Mouse (Mus musculus) kidney, embryonic 16.5 days (tissue): ENCODE measurements around the gene Ugt1a10. TPM values are rescaled to one million over a fixed set of nuclear protein-coding genes. Genes with fewer than 3 reads are reported as not detected.
"Not testable (repeated sequence)": the region's sequence is repeated elsewhere in the genome, so short reads cannot be mapped to it uniquely, and the experiment has no call there.

Experiments used
- ATAC-seq: fragments of 200-750 bp; cut with Nextera tagmentation; 2 replicates; pipeline ENCODE4 v1.8.0; 2017; ENCODE audit warnings: moderate TSS enrichment; ENCODE audit not compliant: low FRiP score, low TSS enrichment
- H3K27ac ChIP-seq: fragments of 300-500 bp; sonication (generic); 2 replicates; pipeline ENCODE4 v1.5.1; 2014; ENCODE audit warnings: low read length
- H3K27me3 ChIP-seq: fragments of 300-500 bp; sonication (generic); 2 replicates; pipeline ENCODE4 v1.6.1; 2014; ENCODE audit warnings: low read length, control low read depth, mixed read lengths; ENCODE audit not compliant: insufficient read depth
- H3K36me3 ChIP-seq: fragments of 300-500 bp; sonication (generic); 2 replicates; pipeline ENCODE4 v1.6.1; 2014; ENCODE audit warnings: low read length, control low read depth, mixed read lengths; ENCODE audit not compliant: insufficient read depth
- H3K4me1 ChIP-seq: fragments of 300-500 bp; sonication (generic); 2 replicates; pipeline ENCODE4 v1.6.1; 2014; ENCODE audit warnings: low read length, control low read depth, mixed read lengths; ENCODE audit not compliant: insufficient read depth
- H3K4me2 ChIP-seq: fragments of 300-500 bp; sonication (generic); replicated peaks from 2 replicates; pipeline ENCODE4 v1.6.1; 2014; ENCODE audit warnings: low read depth, low read length
- H3K4me3 ChIP-seq: fragments of 300-500 bp; sonication (generic); 2 replicates; pipeline ENCODE4 v1.5.1; 2014; ENCODE audit warnings: mild to moderate bottlenecking, low read length
- H3K9ac ChIP-seq: fragments of 300-500 bp; sonication (generic); replicated peaks from 2 replicates; pipeline ENCODE4 v1.6.1; 2014; ENCODE audit warnings: low read length
- H3K9me3 ChIP-seq: fragments of 300-500 bp; sonication (generic); 2 replicates; pipeline ENCODE4 v1.6.1; 2016; ENCODE audit warnings: low read length, control low read depth
- WGBS: fragments of 180-500 bp; shearing (Covaris S2); extraction: QIAGEN DNeasy Blood & Tissue Kit; methylation state at CpG from one replicate; pipeline ENCODE4 v1.1.7; 2014; 5-methylcytosine and 5-hydroxymethylcytosine counted together
- polyA plus RNA-seq: library from polyadenylated mRNA; unstranded; fragments of >200 nt; fragmentation: Nextera tagmentation; extraction: Ambion mirVana; gene quantifications from 2 replicates; pipeline ENCODE4 v1.2.1, GENCODE M21; 2015

The Ugt1a10 gene
- polyA plus RNA-seq, 1 experiment from 2014 or later, result 28.9 TPM

DNA sequence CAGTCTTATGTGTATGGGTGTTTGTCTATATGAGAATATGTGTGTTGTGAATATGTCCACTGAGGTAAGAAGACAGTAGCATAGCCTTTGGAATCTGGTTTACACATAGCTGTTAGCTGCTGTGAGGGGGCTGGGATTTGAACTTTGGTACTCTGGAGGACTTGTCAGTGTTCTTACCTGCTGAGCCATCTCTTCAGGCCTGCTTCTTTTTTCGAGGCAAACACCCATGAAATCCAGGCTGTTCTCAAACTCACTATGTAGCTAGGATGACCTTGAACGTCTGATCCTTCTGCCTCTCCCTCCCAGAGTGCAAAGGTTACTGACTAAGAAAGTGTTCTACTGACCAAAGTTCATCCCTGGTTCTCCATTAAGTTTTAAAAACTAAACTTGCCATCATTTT, 50.5 kb downstream of the Ugt1a10 start:
- H3K27me3 ChIP-seq, result no peaks in the 10 kb centered on the region
- whole genome bisulfite sequencing, result 47% methylated on average over 2 of the region's 2 CpGs
- no peak for ATAC-seq

DNA sequence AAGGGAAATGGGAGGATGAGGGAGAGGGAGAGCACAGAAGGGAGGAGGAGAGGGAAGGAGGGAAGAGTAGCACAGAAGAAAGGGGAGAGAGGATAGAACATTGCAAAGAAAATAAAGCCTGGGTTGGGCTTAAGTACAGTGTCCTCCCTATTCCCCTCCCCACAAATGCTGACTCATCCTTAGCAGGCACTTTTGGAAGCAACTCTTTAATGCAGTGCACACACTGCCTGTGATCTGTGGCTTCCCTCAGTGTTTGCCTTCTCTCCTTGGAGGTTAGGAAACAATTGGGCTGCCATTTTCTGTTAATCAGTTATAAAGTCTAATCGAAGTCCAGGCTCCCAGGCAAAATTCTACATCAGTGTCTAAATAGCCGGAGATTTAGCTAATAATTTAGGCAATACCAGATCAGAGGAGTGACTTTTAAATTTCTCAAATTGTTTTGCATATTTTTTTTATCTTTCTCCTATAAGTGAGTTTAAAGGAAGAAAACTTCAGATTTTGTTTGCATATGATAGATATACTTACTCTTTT, 53.9 kb downstream of the Ugt1a10 start:
- H3K4me1 ChIP-seq, H3K27me3 ChIP-seq, H3K9ac ChIP-seq, H3K4me3 ChIP-seq, H3K4me2 ChIP-seq, H3K36me3 ChIP-seq, H3K9me3 ChIP-seq, H3K27ac ChIP-seq: not testable (repeated sequence)
- 53% methylated on average over 2 of the region's 2 CpGs for WGBS
- ATAC-seq, result peak; percentile 95

More for the DNA sequence above, 50.5 kb downstream of the Ugt1a10 start:
- H3K9me3 ChIP-seq, result no peaks in the 10 kb centered on the region
- H3K36me3 ChIP-seq, result no peaks in the 10 kb centered on the region
- no peak overlapping the region for H3K4me3 ChIP-seq
- H3K27ac ChIP-seq, result no peak overlapping the region
- no peaks in the 10 kb centered on the region for H3K4me1 ChIP-seq
- H3K9ac ChIP-seq, result no peak overlapping the region
- no peak overlapping the region for H3K4me2 ChIP-seq

DNA sequence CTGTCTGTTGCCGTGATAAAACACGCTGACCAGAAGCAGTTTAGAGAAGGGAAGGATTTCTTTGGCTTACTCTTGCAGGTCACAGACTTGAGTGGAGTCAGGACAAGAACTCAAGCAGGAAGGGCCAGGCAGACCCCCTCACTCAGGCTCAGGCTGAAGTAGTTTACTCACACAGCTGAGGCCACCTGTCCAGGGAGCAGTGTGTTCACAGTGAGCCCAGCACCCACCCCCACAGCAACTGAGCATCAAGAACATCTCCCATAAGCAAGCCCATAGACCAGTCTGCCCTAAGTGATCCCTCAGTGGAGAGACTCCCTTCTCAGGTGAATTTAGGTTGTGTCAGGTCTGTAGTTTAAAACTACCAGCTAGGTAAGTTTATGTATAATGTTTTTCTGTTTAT, 54.4 kb downstream of the Ugt1a10 start:
- not testable (repeated sequence) for H3K27me3 ChIP-seq, H3K4me2 ChIP-seq, H3K27ac ChIP-seq, H3K9me3 ChIP-seq, ATAC-seq, H3K36me3 ChIP-seq, H3K4me3 ChIP-seq, H3K9ac ChIP-seq, H3K4me1 ChIP-seq
- 56% methylated on average over 2 of the region's 2 CpGs for WGBS

DNA sequence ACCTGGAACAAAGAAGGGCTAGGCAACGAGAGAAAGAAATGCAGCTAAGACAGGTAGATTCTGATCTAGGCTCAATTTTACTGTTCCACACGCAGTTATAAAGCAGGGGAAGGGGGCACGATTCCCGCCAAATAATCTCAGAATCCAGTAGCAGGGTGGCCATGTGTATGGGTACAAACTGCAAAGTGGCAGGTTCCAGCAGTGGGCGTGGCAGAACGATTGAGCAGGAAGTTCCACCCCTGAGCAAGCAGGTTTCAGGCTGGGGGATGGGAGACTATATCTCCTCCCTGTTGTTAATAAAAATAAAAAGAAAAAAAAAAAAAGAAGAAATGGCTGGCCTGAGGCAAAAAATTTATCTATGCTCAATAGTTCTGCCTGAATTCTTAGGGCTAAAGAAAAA, 57.6 kb downstream of the Ugt1a10 start:
- not testable (repeated sequence) for H3K27me3 ChIP-seq, H3K9me3 ChIP-seq, H3K27ac ChIP-seq, H3K9ac ChIP-seq, H3K4me1 ChIP-seq, H3K36me3 ChIP-seq, ATAC-seq, H3K4me3 ChIP-seq, H3K4me2 ChIP-seq
- WGBS, result 95% methylated on average over 6 of the region's 6 CpGs

DNA sequence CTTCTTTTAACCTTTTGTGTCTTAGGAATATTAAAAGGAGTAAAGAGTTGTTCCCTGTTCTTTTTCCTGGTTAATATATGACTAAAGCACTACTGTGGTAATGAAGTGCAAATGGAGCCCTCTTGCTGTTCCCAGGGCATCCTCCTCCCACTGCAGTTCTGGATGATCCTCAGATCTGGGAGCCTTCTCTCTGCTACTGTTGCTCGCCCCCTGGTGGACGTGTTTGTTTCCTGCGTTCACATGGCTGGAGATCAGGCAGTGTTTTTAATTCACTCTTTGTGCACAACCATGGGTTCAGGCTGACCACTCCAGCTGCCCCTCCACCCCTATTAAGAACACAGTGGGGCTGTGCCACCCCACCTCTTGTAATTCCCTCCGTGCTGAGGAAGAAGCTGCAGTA, 65.4 kb downstream of the Ugt1a10 start:
- 13% methylated on average over 4 of the region's 4 CpGs for WGBS
- H3K27me3 ChIP-seq, H3K36me3 ChIP-seq, H3K9ac ChIP-seq, H3K4me3 ChIP-seq, H3K9me3 ChIP-seq, H3K27ac ChIP-seq, H3K4me2 ChIP-seq, H3K4me1 ChIP-seq: not testable (repeated sequence)
- peak; percentile 78 for ATAC-seq

DNA sequence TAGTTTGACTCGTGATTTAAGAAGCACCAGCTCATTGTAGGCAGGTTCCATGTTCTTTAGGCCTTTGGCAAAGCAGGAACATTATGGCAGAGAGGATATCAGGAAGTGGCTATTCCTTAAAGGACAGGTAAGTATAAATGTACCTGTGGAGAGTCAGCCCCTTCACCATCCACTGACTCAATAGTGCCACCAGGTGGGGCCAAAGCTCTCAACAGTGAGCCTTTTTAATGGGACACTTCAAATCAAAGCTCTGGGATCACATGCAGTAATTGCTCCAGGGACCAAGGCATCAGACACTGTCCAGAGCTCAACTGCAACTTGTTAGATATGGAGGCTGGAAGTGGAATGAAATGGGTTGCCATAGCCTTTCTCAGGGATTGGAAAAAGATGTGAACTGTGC, 66.3 kb downstream of the Ugt1a10 start:
- not testable (repeated sequence) for H3K9ac ChIP-seq, ATAC-seq, H3K36me3 ChIP-seq, H3K4me2 ChIP-seq, H3K4me1 ChIP-seq, H3K27me3 ChIP-seq, H3K4me3 ChIP-seq, H3K9me3 ChIP-seq, H3K27ac ChIP-seq
- no CpG with 5 or more reads among the region's 1 CpGs for WGBS

DNA sequence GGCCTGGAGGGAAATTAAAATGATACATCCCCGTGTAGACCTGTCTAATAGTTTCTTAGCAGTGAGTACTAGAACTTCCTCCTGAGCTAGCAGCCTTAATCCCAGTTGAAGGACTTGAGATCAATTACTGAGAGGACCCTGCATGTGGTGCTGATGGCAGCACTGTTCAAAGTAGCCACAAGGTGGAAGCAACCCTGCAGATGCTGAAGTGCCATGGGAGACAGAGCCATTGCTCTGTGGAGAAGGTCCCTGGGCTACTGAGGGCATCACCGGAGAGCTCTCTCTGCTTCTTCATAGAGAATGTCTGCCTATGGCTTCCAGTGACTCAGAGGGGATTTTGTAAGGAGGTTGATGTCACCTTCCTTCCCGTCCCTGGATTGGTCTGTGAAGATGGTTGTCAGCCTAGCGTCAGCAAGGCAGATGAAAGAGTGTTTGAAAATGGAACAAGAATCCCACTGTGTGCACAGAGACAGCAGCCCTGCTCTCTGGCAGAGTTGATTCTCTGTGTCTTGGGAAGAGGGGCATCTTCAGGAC, 70.7 kb downstream of the Ugt1a10 start:
- H3K36me3 ChIP-seq, H3K4me1 ChIP-seq, H3K4me3 ChIP-seq, H3K27me3 ChIP-seq, H3K27ac ChIP-seq, H3K9ac ChIP-seq, H3K9me3 ChIP-seq, H3K4me2 ChIP-seq, ATAC-seq: not testable (repeated sequence)
- 80% methylated on average over 3 of the region's 4 CpGs for WGBS

DNA sequence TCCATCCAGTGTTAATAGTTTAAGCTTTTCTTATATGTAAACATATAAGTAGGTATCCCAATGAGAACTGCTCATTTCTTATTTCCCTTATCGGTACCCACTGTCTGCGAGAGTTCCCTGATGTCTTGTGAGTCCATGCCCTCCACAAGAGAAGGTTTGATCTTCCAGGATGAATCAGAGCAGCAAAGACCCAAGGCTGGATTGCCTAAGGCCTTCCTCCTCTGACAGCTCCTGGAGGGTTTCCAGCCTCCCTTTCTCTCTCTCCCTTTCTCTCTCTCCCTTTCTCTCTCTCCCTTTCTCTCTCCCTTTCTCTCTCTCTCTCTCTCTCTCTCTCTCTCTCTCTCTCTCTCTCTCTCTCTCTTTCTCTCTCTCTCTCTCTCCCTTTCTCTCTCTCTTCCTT, 73.9 kb downstream of the Ugt1a10 start:
- H3K27me3 ChIP-seq, H3K36me3 ChIP-seq, H3K4me3 ChIP-seq, H3K9me3 ChIP-seq, H3K4me1 ChIP-seq, ATAC-seq, H3K27ac ChIP-seq, H3K9ac ChIP-seq, H3K4me2 ChIP-seq: not testable (repeated sequence)
- WGBS, result 94% methylated on average over 2 of the region's 2 CpGs

DNA sequence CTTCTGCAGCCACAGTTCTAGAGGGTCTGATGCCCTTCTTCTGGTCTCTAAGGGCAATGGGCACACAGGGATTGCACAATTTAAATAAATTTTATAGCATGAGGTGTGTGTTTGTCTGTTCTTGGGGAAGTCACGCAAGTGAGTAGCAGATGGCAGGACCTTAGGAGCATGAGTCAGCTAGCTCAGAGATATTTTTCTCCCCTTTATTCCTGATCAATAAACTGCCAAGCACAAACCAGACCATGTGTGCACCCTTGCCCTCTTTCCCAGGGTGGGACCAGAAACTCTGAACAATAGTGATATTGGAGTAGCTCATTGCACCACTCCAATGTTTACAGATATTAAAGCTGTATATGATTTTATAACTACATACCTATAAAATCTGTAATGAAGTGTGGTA, 75.0 kb downstream of the Ugt1a10 start:
- not testable (repeated sequence) for H3K4me2 ChIP-seq, H3K27me3 ChIP-seq, ATAC-seq, H3K9me3 ChIP-seq, H3K4me3 ChIP-seq, H3K36me3 ChIP-seq, H3K9ac ChIP-seq, H3K27ac ChIP-seq
- H3K4me1 ChIP-seq, result peaks cover 13% of the 10 kb centered on the region
- WGBS, result 89% methylated on average over 1 of the region's 1 CpGs

DNA sequence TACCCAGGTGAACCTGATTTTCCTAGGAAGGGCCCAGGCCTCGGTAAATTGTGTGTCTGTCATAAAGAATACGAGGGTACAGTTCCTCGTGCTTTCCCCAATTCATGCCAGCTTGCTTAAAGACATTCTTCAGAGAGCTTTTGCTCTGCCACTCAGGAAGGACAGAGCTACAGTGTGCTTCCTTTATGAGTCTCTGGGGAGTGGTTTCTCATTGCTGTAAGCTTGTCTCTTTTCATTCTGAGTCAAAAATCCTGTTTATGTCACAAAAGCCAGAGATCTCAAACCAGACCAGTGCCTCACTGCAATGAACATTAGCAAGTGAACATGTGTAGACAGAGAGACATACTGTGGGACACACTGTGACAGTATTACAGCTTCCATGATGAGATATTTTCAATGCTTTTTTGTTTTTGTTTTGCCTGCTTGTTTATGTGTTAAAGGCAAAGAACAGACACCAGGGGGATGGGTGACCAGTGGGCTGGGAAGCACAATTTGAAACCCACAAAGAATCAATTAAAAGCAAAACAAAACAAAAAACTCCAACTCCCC, 78.8 kb downstream of the Ugt1a10 start:
- Histone ChIP-seq H3K4me2 (no peak overlapping the region), H3K27ac (peak overlapping the region; percentile 75), H3K9me3 (no peaks in the 10 kb centered on the region), H3K4me1 (peaks cover 13% of the 10 kb centered on the region), H3K27me3 (no peaks in the 10 kb centered on the region), H3K9ac (no peak overlapping the region), H3K4me3 (no peak overlapping the region), H3K36me3 (no peaks in the 10 kb centered on the region)
- 38% methylated on average over 3 of the region's 3 CpGs for WGBS
- ATAC-seq, result peak; percentile 21; the same call in 1 of the 2 replicates
